Mouse (Mus musculus) G1E (cell line): Measurements from ENCODE around the gene Acin1.

Experiments
- CTCF ChIP-seq: IDR thresholded peaks from 2 replicates; pipeline ENCODE4 v1.5.1; 2012; ENCODE audit warnings: low read depth, low read length, inconsistent platforms, mixed read lengths
- GATA1 ChIP-seq: IDR thresholded peaks from 2 replicates; pipeline ENCODE4 v1.6.1; 2012; ENCODE audit warnings: borderline replicate concordance, low read length, inconsistent platforms, mixed read lengths
- GATA2 ChIP-seq: IDR thresholded peaks from 2 replicates; pipeline ENCODE4 v1.6.1; 2012; ENCODE audit warnings: low read depth, low read length, inconsistent platforms, borderline replicate concordance
- TAL1 ChIP-seq: conservative IDR thresholded peaks from 2 replicates; pipeline ENCODE4 v1.6.1; 2012; ENCODE audit warnings: low read depth, low read length, inconsistent platforms, mixed read lengths

GRCm38 (mm10) chr14:54621133-54621532 is 65.6 kb downstream of the Acin1 start, which contains the start of gene Psmb11:
- TF ChIP-seq TAL1 (no peak), CTCF (no peak), GATA2 (no peak), GATA1 (no peak)
